Comparison of ENCODE assay signal across 1 mouse cellular context in genomic region chr5:139736504-139736940, GRCm38 (mm10).
TF ChIP-seq lines count a peak whose summit lies in the region.

No protein-coding gene starts in this region.

TF ChIP-seq in MEL, 35 proteins besides CTCF, POLR2A, EP300 and RAD21 (continued from another document):
- no peak for TF ChIP-seq MAFK (IDR thresholded peaks at IDR 0.05; ENCODE audit: borderline replicate concordance, low read depth, low read length)
- TF ChIP-seq MYC (IDR thresholded peaks at IDR 0.05; ENCODE audit: low read depth, low read length), result no peak
- TF ChIP-seq NELFE (IDR thresholded peaks at IDR 0.05; ENCODE audit: low read depth, low read length), result no peak
- TF ChIP-seq ZMIZ1 (IDR thresholded peaks at IDR 0.05; ENCODE audit: low read depth, low read length), result no peak
- TF ChIP-seq CHD1 (IDR thresholded peaks at IDR 0.05; ENCODE audit: low read depth, low read length), result no peak
- no peak for TF ChIP-seq USF2 (IDR thresholded peaks at IDR 0.05; ENCODE audit: borderline replicate concordance in 1 of 2, insufficient read depth in 1 of 2, low read depth in 1 of 2, low read length in 2 of 2)
- TF ChIP-seq SMC3 (IDR thresholded peaks at IDR 0.05; ENCODE audit: low read depth, low read length), result no peak
- TF ChIP-seq MEF2A (IDR thresholded peaks at IDR 0.05; ENCODE audit: extremely low read depth, insufficient replicate concordance, low read depth, low read length, poor library complexity, severe bottlenecking), result no peak
- TF ChIP-seq RCOR1 (IDR thresholded peaks at IDR 0.05; ENCODE audit: low read depth, low read length), result no peak
- peak; percentile 57 for TF ChIP-seq ETS1 (IDR thresholded peaks at IDR 0.05; ENCODE audit: low read depth, low read length)
- TF ChIP-seq GATA1 (IDR thresholded peaks at IDR 0.05; ENCODE audit: low read depth, low read length), result no peak
- TF ChIP-seq MYB (IDR thresholded peaks at IDR 0.05; ENCODE audit: low read depth, low read length), result no peak
- TF ChIP-seq JUND (IDR thresholded peaks at IDR 0.05; ENCODE audit: low read depth, low read length), result no peak
- TF ChIP-seq MAX (IDR thresholded peaks at IDR 0.05; ENCODE audit: low read length), result no peak; the same call in 1 of the 2 replicates
- TF ChIP-seq POLR2AphosphoS5 (IDR thresholded peaks at IDR 0.05; ENCODE audit: borderline replicate concordance, low read depth, low read length), result no peak
- no peak for TF ChIP-seq BHLHE40 (IDR thresholded peaks at IDR 0.05; ENCODE audit: borderline replicate concordance, low read depth, low read length)
- no peak for TF ChIP-seq ZC3H11A (IDR thresholded peaks at IDR 0.05; ENCODE audit: low read depth, low read length)
- peak; percentile 4; the same call in 1 of the 2 replicates for TF ChIP-seq TCF12 (IDR thresholded peaks at IDR 0.05; ENCODE audit: low read depth, low read length)
- no peak for TF ChIP-seq UBTF (IDR thresholded peaks at IDR 0.05; ENCODE audit: borderline replicate concordance, insufficient read depth, low read depth, low read length)
- 0 out of 2 replicates have a peak, but pooled peaks have one; percentile 36 for TF ChIP-seq HCFC1 (IDR thresholded peaks at IDR 0.05; ENCODE audit: low read depth, low read length)
TF ChIP-seq in MEL: peak in this region for 8.
